In the genomic region with DNA sequence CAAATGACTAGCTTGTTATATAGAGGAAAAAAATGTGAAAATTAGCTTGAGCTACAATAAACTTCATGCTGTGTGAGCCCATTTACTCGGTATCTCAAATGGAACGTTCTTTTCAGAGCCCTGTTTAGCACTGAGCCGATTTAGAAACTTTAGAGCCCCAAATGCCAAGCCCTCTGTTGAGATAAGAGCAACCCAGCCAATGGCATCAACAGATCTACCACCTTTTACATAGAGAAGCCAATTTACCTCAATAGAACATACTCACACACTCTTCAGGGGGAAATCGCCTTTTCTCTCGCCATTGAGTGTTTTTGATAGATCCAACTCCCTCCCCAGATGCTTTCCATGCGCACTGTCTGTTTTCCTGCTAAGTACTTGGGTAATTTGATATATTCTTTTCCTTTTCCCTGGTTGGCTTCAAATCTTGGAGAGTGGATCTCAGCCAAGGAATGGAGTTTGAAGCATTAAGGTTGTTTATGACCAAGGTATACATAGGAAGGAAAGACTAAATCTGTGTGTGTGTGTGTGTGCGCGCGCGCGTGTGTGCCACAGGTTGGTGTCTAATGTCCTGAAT, we compare ENCODE assay signal across 16 mouse cellular contexts.
DNase-seq lines count a peak whose midpoint lies in the region; ATAC-seq and TF ChIP-seq lines count a peak whose summit lies in the region.
"Had no signal": no experiment of that assay in that cellular context is flagged by ENCODE, and none has a peak within 500 bp of the region (broad histone marks: within the 10 kb centered on the region; RNA-seq: fewer than 3 reads in every experiment).

No protein-coding gene starts in this region.

- no peak overlapping the region for H3K4me3 ChIP-seq in kidney, postnatal 0 days (replicated peaks; ENCODE audit: low read depth, low read length)
- H3K4me3 ChIP-seq in embryonic facial prominence, embryonic 10.5 days: no peak overlapping the region
- H3K4me3 ChIP-seq in limb, embryonic 10.5 days: peak overlapping the region; percentile 13; the same call in 1 of the 2 replicates
- H3K4me3 ChIP-seq in midbrain, embryonic 11.5 days (ENCODE audit: low read depth, low read length): no peak overlapping the region
- H3K4me3 ChIP-seq: forebrain, embryonic 10.5 days; hindbrain, embryonic 15.5 days; midbrain, embryonic 10.5 days; myocyte had no signal

- TF ChIP-seq CTCF in kidney, postnatal 0 days (IDR thresholded peaks at IDR 0.05; ENCODE audit: low read depth): no peak
- TF ChIP-seq CTCF in brain, embryonic 14.5 days (IDR thresholded peaks at IDR 0.05; ENCODE audit: borderline replicate concordance, extremely low read depth, insufficient read depth, insufficient read length): no peak

- peaks cover 23% of the 10 kb centered on the region for H3K4me1 ChIP-seq in kidney, postnatal 0 days (replicated peaks; ENCODE audit: insufficient read depth, low read length)
- H3K4me1 ChIP-seq in embryonic facial prominence, embryonic 10.5 days: peaks cover 45% of the 10 kb centered on the region
- peaks cover 41% of the 10 kb centered on the region for H3K4me1 ChIP-seq in limb, embryonic 10.5 days
- peaks cover 12% of the 10 kb centered on the region for H3K4me1 ChIP-seq in midbrain, embryonic 11.5 days (ENCODE audit: control insufficient read depth, insufficient read depth, low read length)

- ATAC-seq in kidney, postnatal 0 days (replicated peaks; ENCODE audit: low FRiP score, low read depth): peak; percentile 43; the same call in 1 of the 2 replicates
- ATAC-seq in midbrain, embryonic 11.5 days (ENCODE audit: low FRiP score): no peak
- ATAC-seq: activated CD4-positive, CD25-positive, alpha-beta regulatory T cell, adult 4 months; CD4-positive, CD25-positive, alpha-beta regulatory T cell, adult 4 months had no signal

- no peak overlapping the region for H3K9ac ChIP-seq in kidney, postnatal 0 days (ENCODE audit: low read depth, low read length)
- no peak overlapping the region for H3K9ac ChIP-seq in midbrain, embryonic 11.5 days (ENCODE audit: low read length)
- H3K9ac ChIP-seq: hindbrain, embryonic 15.5 days had no signal

- 37% methylated on average over 11 of the region's 11 CpGs for WGBS in kidney, postnatal 0 days
- WGBS in embryonic facial prominence, embryonic 10.5 days: 62% methylated on average over 11 of the region's 11 CpGs
- 63% methylated on average over 11 of the region's 11 CpGs for WGBS in limb, embryonic 10.5 days
- 84% methylated on average over 11 of the region's 11 CpGs for WGBS in midbrain, embryonic 11.5 days

- peak overlapping the region; percentile 35; the same call in 1 of the 2 replicates for H3K4me2 ChIP-seq in kidney, postnatal 0 days (ENCODE audit: low read length)
- no peak overlapping the region for H3K4me2 ChIP-seq in midbrain, embryonic 11.5 days
- H3K4me2 ChIP-seq: hindbrain, embryonic 15.5 days had no signal

- H3K27me3 ChIP-seq in kidney, postnatal 0 days (ENCODE audit: insufficient read depth, low read length): no peaks in the 10 kb centered on the region
- H3K27me3 ChIP-seq in embryonic facial prominence, embryonic 10.5 days (replicated peaks; ENCODE audit: low read depth, poor library complexity, severe bottlenecking): no peaks in the 10 kb centered on the region
- no peaks in the 10 kb centered on the region for H3K27me3 ChIP-seq in limb, embryonic 10.5 days (ENCODE audit: low read depth, poor library complexity, severe bottlenecking)
- H3K27me3 ChIP-seq in midbrain, embryonic 11.5 days (ENCODE audit: control insufficient read depth, insufficient read depth, low read length): no peaks in the 10 kb centered on the region
- H3K27me3 ChIP-seq: hindbrain, embryonic 15.5 days had no signal

- no peaks in the 10 kb centered on the region for H3K36me3 ChIP-seq in kidney, postnatal 0 days (ENCODE audit: insufficient read depth, low read length)
- peaks cover 4% of the 10 kb centered on the region; the same call in 1 of the 2 replicates for H3K36me3 ChIP-seq in embryonic facial prominence, embryonic 10.5 days (replicated peaks)
- peaks cover 4% of the 10 kb centered on the region; the same call in 1 of the 2 replicates for H3K36me3 ChIP-seq in limb, embryonic 10.5 days
- no peaks in the 10 kb centered on the region for H3K36me3 ChIP-seq in midbrain, embryonic 11.5 days (ENCODE audit: control insufficient read depth, insufficient read depth, low read length)
- H3K36me3 ChIP-seq: forebrain, embryonic 10.5 days; hindbrain, embryonic 15.5 days; midbrain, embryonic 10.5 days had no signal

- H3K9me3 ChIP-seq in kidney, postnatal 0 days (replicated peaks; ENCODE audit: low read length): no peaks in the 10 kb centered on the region
- no peaks in the 10 kb centered on the region for H3K9me3 ChIP-seq in embryonic facial prominence, embryonic 10.5 days
- no peaks in the 10 kb centered on the region for H3K9me3 ChIP-seq in limb, embryonic 10.5 days (replicated peaks)
- no peaks in the 10 kb centered on the region for H3K9me3 ChIP-seq in midbrain, embryonic 11.5 days (ENCODE audit: control insufficient read depth, low read length)
- H3K9me3 ChIP-seq: forebrain, embryonic 10.5 days; hindbrain, embryonic 15.5 days; midbrain, embryonic 10.5 days had no signal

- TF ChIP-seq POLR2A in brain, embryonic 14.5 days (IDR thresholded peaks at IDR 0.05; ENCODE audit: borderline replicate concordance, extremely low read depth, insufficient read depth, insufficient read length, poor library complexity, severe bottlenecking): no peak

- DNase-seq in kidney, postnatal 0 days (ENCODE audit: low spot score): peak; percentile 82
- no peak for DNase-seq in kidney, adult 11 months
- DNase-seq in brain, embryonic 14.5 days (ENCODE audit: low read depth): peak; percentile 37
- DNase-seq in embryonic facial prominence, embryonic 10.5 days (ENCODE audit: low spot score): peak; percentile 53
- DNase-seq in limb, embryonic 10.5 days (ENCODE audit: low spot score): peak; percentile 41
- DNase-seq in yolk sac, embryonic 10.5 days (ENCODE audit: low spot score): no peak
- DNase-seq in midbrain, embryonic 11.5 days (ENCODE audit: low spot score, missing footprints): no peak
- DNase-seq in thymus, postnatal 25 days: no peak
- DNase-seq: cerebellum, adult 11 months; right cerebral cortex, postnatal 14 days had no signal

- H3K27ac ChIP-seq in kidney, postnatal 0 days: peak overlapping the region; percentile 32; the same call in 1 of the 2 replicates
- H3K27ac ChIP-seq in embryonic facial prominence, embryonic 10.5 days (replicated peaks): peak overlapping the region; percentile 44; the same call in 1 of the 2 replicates
- peak overlapping the region; percentile 75 for H3K27ac ChIP-seq in limb, embryonic 10.5 days
- no peak overlapping the region for H3K27ac ChIP-seq in midbrain, embryonic 11.5 days (ENCODE audit: low read depth, low read length)
- H3K27ac ChIP-seq: forebrain, embryonic 10.5 days; hindbrain, embryonic 15.5 days; midbrain, embryonic 10.5 days had no signal

Comparison
In these comparisons a context has a peak if more than half of its experiments do, and no peak if none do; other contexts are left out.
1. DNase-seq: peak in kidney, postnatal 0 days (single experiment), brain, embryonic 14.5 days (single experiment), embryonic facial prominence, embryonic 10.5 days (single experiment) and limb, embryonic 10.5 days (single experiment); none in kidney, adult 11 months (single experiment), yolk sac, embryonic 10.5 days (single experiment), midbrain, embryonic 11.5 days (single experiment) and thymus, postnatal 25 days (single experiment).